Mouse (Mus musculus) embryonic fibroblast, embryonic 13.5 days (primary cell): Measurements from ENCODE around the gene Gfm1.

Source experiments
- CTCF ChIP-seq: IDR thresholded peaks from 2 replicates; pipeline ENCODE4 v1.5.1; 2011; ENCODE audit warnings: mild to moderate bottlenecking, control low read depth, low read length, moderate library complexity, borderline replicate concordance; ENCODE audit not compliant: insufficient read depth
- POLR2A ChIP-seq: IDR thresholded peaks from 2 replicates; pipeline ENCODE4 v1.6.1; 2011; ENCODE audit warnings: low read depth, mild to moderate bottlenecking, control low read depth, low read length, moderate library complexity

DNA sequence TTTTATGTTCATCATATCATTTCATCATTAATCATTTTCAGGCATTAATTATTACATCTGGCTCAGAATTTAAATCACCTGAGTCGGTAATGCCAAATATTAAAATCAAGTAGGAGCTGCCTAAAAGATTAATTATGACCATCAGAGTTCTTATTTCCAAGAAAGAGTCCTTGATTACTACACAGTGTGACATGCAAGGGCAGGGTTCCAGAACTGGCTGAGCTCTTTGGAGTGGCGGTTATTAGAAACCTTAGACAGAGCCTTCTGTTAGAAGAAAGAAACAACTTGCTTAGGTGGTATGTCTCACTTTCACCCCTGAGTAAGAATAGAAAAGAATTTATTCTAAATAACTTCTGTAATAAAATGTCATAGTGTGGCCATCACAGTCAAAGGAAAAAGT lies 37.4 kb downstream of the Gfm1 start:
- TF ChIP-seq POLR2A = no peak
- TF ChIP-seq CTCF = no peak
